Mouse (Mus musculus) thymus, postnatal 0 days (tissue): ENCODE measurements around the gene Smad5. TPM values are rescaled to one million over a fixed set of nuclear protein-coding genes. Genes with fewer than 3 reads are reported as not detected.

ENCODE experiments used
- polyA plus RNA-seq: library from polyadenylated mRNA; unstranded; fragments of >200 nt; fragmentation: Nextera tagmentation; extraction: Ambion mirVana; gene quantifications from 2 replicates; pipeline ENCODE4 v1.2.1, GENCODE M21; 2015

Gene Smad5
- polyA plus RNA-seq, 1 experiment from 2014 or later: 13.1 TPM

Other genes with a start within 250 kb of the Smad5 start
- 1.2 and 2.6 TPM in 2 replicates for gene Il9, start 220.8 kb upstream of the Smad5 start, polyA plus RNA-seq
- 1.1 TPM in 2 replicates for gene Fbxl21, start 180.5 kb upstream of the Smad5 start, polyA plus RNA-seq
- gene Lect2, start 154.5 kb upstream of the Smad5 start, polyA plus RNA-seq: not detected in 2 replicates
- 19.9 and 22.7 TPM in 2 replicates for gene Tgfbi, start 93.5 kb upstream of the Smad5 start, polyA plus RNA-seq
- 0.17 and 0.27 TPM in 2 replicates for gene Gm45623, start 50.8 kb downstream of the Smad5 start, polyA plus RNA-seq
- not detected in 2 replicates for gene Trpc7, start 193.0 kb downstream of the Smad5 start, polyA plus RNA-seq